Comparison of ENCODE assay signal across 17 mouse cellular contexts in the genomic region with DNA sequence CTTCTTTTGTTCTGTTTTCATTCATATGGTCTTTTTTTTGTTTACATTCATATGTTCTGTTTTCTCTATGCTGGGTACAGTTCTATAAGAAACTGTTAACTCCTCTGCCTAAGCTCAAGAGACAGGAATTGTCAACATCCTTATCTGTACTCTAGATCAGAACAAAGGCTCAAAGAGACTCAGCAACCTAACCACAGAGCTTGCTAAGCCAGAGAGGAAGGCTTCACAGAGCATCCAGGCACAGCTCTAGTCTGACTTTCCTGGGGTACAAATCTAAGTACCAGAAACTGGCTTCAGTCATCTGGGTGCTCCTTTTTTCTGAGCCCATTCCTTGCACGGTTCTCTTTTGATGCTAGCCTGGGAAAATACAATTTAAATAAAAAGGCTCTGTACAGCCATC.
DNase-seq lines count a peak whose midpoint lies in the region; ATAC-seq and TF ChIP-seq lines count a peak whose summit lies in the region.
"Had no signal": no experiment of that assay in that cellular context is flagged by ENCODE, and none has a peak within 500 bp of the region (broad histone marks: within the 10 kb centered on the region; RNA-seq: fewer than 3 reads in every experiment).

No protein-coding gene starts in this region.

- H3K4me3 ChIP-seq in thymus, adult 2 months (ENCODE audit: control insufficient read depth, insufficient read depth, low read length), result no peak overlapping the region
- H3K4me3 ChIP-seq in lung, postnatal 0 days (ENCODE audit: low read depth, low read length), result no peak overlapping the region
- H3K4me3 ChIP-seq: embryonic facial prominence, embryonic 13.5 days; erythroblast, embryonic 14.5 days; forebrain, embryonic 13.5 days; gastrocnemius, adult 2 months; heart, embryonic 10.5 days; limb, embryonic 10.5 days; liver, embryonic 15.5 days; lung, embryonic 15.5 days; midbrain, embryonic 10.5 days had no signal

- intact Hi-C loops in left cerebral cortex, postnatal 4 days (cut with DNase I), result no loop called here

- TF ChIP-seq CTCF in thymus, adult 2 months (IDR thresholded peaks at IDR 0.05; ENCODE audit: borderline replicate concordance, control insufficient read depth, extremely low read depth, insufficient read depth, low read length, poor library complexity), result no peak
- no peak for TF ChIP-seq CTCF in lung, postnatal 0 days (IDR thresholded peaks at IDR 0.05)

- no peak for TF ChIP-seq EP300 in lung, postnatal 0 days (IDR thresholded peaks at IDR 0.05)

- peaks cover 74% of the 10 kb centered on the region for H3K36me3 ChIP-seq in thymus, adult 2 months (ENCODE audit: control insufficient read depth, insufficient read depth, low read length)
- H3K36me3 ChIP-seq in lung, postnatal 0 days (ENCODE audit: insufficient read depth, low read length), result peaks cover 38% of the 10 kb centered on the region

- H3K27ac ChIP-seq in thymus, adult 2 months (ENCODE audit: control insufficient read depth, insufficient read depth, low read length), result peak overlapping the region; percentile 99
- no peak overlapping the region for H3K27ac ChIP-seq in lung, postnatal 0 days (ENCODE audit: low read length)
- H3K27ac ChIP-seq: embryonic facial prominence, embryonic 13.5 days; forebrain, embryonic 13.5 days; heart, embryonic 10.5 days; kidney, postnatal 0 days; limb, embryonic 10.5 days; liver, embryonic 15.5 days; lung, embryonic 15.5 days; midbrain, embryonic 10.5 days had no signal

- no peaks in the 10 kb centered on the region for H3K9me3 ChIP-seq in lung, postnatal 0 days (ENCODE audit: low read length)
- H3K9me3 ChIP-seq: embryonic facial prominence, embryonic 13.5 days; forebrain, embryonic 13.5 days; heart, embryonic 10.5 days; limb, embryonic 10.5 days; liver, embryonic 15.5 days; lung, embryonic 15.5 days; midbrain, embryonic 10.5 days had no signal

- H3K9ac ChIP-seq in lung, postnatal 0 days (replicated peaks; ENCODE audit: low read depth), result no peak overlapping the region
- H3K9ac ChIP-seq: embryonic facial prominence, embryonic 13.5 days; forebrain, embryonic 13.5 days; liver, embryonic 15.5 days; lung, embryonic 15.5 days had no signal

- H3K4me2 ChIP-seq in lung, postnatal 0 days (replicated peaks; ENCODE audit: low read depth, low read length), result no peak overlapping the region
- H3K4me2 ChIP-seq: embryonic facial prominence, embryonic 13.5 days; forebrain, embryonic 13.5 days; liver, embryonic 15.5 days; lung, embryonic 15.5 days had no signal

- peak; percentile 92 for ATAC-seq in activated CD4-positive, CD25-positive, alpha-beta regulatory T cell, adult 4 months
- 0 out of 2 replicates have a peak, but pooled peaks have one; percentile 19 for ATAC-seq in megakaryocyte progenitor cell, adult 5-6 weeks (replicated peaks; ENCODE audit: poor library complexity)
- ATAC-seq in lung, postnatal 0 days, result no peak

- WGBS in thymus, adult 2 months, result 0% methylated on average over 1 of the region's 1 CpGs
- 86% methylated on average over 1 of the region's 1 CpGs for WGBS in lung, postnatal 0 days

- peak; percentile 37 for DNase-seq in thymus, adult 2 months
- no peak for DNase-seq in thymus, postnatal 4 days
- no peak for DNase-seq in cerebellum, adult 9-10 months
- DNase-seq in lung, postnatal 0 days (ENCODE audit: low spot score), result no peak
- no peak for DNase-seq in left cerebral cortex, postnatal 4 days

- H3K4me1 ChIP-seq in thymus, adult 2 months (replicated peaks; ENCODE audit: control insufficient read depth, insufficient read depth, low read length), result peaks cover 35% of the 10 kb centered on the region
- H3K4me1 ChIP-seq in lung, postnatal 0 days (ENCODE audit: insufficient read depth, low read depth, low read length), result no peaks in the 10 kb centered on the region
- H3K4me1 ChIP-seq: embryonic facial prominence, embryonic 13.5 days; forebrain, embryonic 13.5 days; limb, embryonic 10.5 days; midbrain, embryonic 10.5 days had no signal

- no peaks in the 10 kb centered on the region for H3K27me3 ChIP-seq in thymus, adult 2 months (ENCODE audit: control insufficient read depth, insufficient read depth, low read length)
- H3K27me3 ChIP-seq in lung, postnatal 0 days (replicated peaks; ENCODE audit: insufficient read depth, low read length), result no peaks in the 10 kb centered on the region
- H3K27me3 ChIP-seq: embryonic facial prominence, embryonic 13.5 days; forebrain, embryonic 13.5 days; liver, embryonic 15.5 days; lung, embryonic 15.5 days had no signal

- TF ChIP-seq POLR2A in thymus, adult 2 months (IDR thresholded peaks at IDR 0.05; ENCODE audit: control insufficient read depth, extremely low read depth, insufficient read depth, low read length, poor library complexity), result no peak
